Mouse (Mus musculus): ENCODE data around the gene Zbtb32. TPM values are rescaled to one million over a fixed set of nuclear protein-coding genes. Genes with fewer than 3 reads are reported as not detected.

Gene Zbtb32
- polyA plus RNA-seq (2012; rRNA removed) (0.04 and 0.06 TPM in 2 replicates), polyA plus RNA-seq (2014; fragmentation: Nextera tagmentation; extraction: Ambion mirVana) (0.20 TPM in 1 of 2 replicates, not detected in the other)

- H3K27ac ChIP-seq: no peak within 1 kb of the TSS
- H3K4me2 ChIP-seq (ENCODE audit: low read depth): peak within 1 kb of the TSS; percentile 23
- H3K9ac ChIP-seq (replicated peaks): no peak within 1 kb of the TSS; the same call in 1 of the 2 replicates
- 87% methylated on average over 12 of the region's 12 CpGs for WGBS (ENCODE audit: insufficient replicate concordance)
- no peaks in the 10 kb centered on the region for H3K36me3 ChIP-seq (replicated peaks; ENCODE audit: control insufficient read depth, insufficient read depth, low read depth)
- H3K9me3 ChIP-seq (ENCODE audit: control insufficient read depth, low read length): no peaks in the 10 kb centered on the region
- H3K27me3 ChIP-seq (ENCODE audit: control insufficient read depth, insufficient read depth, low read length): no peaks in the 10 kb centered on the region
- TF ChIP-seq CTCF (IDR thresholded peaks at IDR 0.05; ENCODE audit: low read depth): no peak
- no peak for TF ChIP-seq EP300 (IDR thresholded peaks at IDR 0.05; ENCODE audit: low read depth)
- H3K4me3 ChIP-seq (ENCODE audit: insufficient read depth in 1 of 2, low read depth in 2 of 2, low read length in 2 of 2): no peak within 1 kb of the TSS
- no peak for DNase-seq (ENCODE audit: low read depth in 3 of 3, low spot score in 3 of 3)
- H3K4me1 ChIP-seq (replicated peaks; ENCODE audit: control insufficient read depth in 2 of 2, insufficient read depth in 2 of 2, low read length in 1 of 2): peaks cover 6 to 11% of the 10 kb centered on the region in 2 experiments; a peak in 3 of 4 replicates
- no peak for ATAC-seq (ENCODE audit: insufficient read depth)
Measured at GRCm38 (mm10) chr7:30598786-30599185, at the start of gene Zbtb32. Gene Zbtb32, minus strand, starts transcription at chr7:30598909.

GRCm38 (mm10) chr7:30639083-30639482, 40.4 kb upstream of the Zbtb32 start:
- no peak overlapping the region for H3K9ac ChIP-seq (replicated peaks)
- no peak overlapping the region for H3K4me3 ChIP-seq (ENCODE audit: insufficient read depth in 1 of 2, low read depth in 2 of 2, low read length in 2 of 2)
- H3K27ac ChIP-seq: no peak overlapping the region
- no peak overlapping the region for H3K4me2 ChIP-seq (ENCODE audit: low read depth)
- peaks cover 26% of the 10 kb centered on the region for H3K27me3 ChIP-seq (ENCODE audit: control insufficient read depth, insufficient read depth, low read length)
- H3K4me1 ChIP-seq (replicated peaks; ENCODE audit: control insufficient read depth in 2 of 2, insufficient read depth in 2 of 2, low read length in 1 of 2): no peaks in the 10 kb centered on the region
- ATAC-seq (ENCODE audit: insufficient read depth): no peak
- no peaks in the 10 kb centered on the region for H3K9me3 ChIP-seq (ENCODE audit: control insufficient read depth, low read length)
- DNase-seq (ENCODE audit: low read depth in 3 of 3, low spot score in 3 of 3): no peak
- 20% methylated on average over 4 of the region's 4 CpGs for WGBS (ENCODE audit: insufficient replicate concordance)
- TF ChIP-seq CTCF (IDR thresholded peaks at IDR 0.05; ENCODE audit: low read depth) (no peak), EP300 (IDR thresholded peaks at IDR 0.05; ENCODE audit: low read depth) (no peak)
- peaks cover 18% of the 10 kb centered on the region for H3K36me3 ChIP-seq (replicated peaks; ENCODE audit: control insufficient read depth, insufficient read depth, low read depth)

GRCm38 (mm10) chr7:30636395-30636794, 37.7 kb upstream of the Zbtb32 start:
- no peak for TF ChIP-seq CTCF (IDR thresholded peaks at IDR 0.05; ENCODE audit: low read depth)
- no peak for TF ChIP-seq EP300 (IDR thresholded peaks at IDR 0.05; ENCODE audit: low read depth)
- no peaks in the 10 kb centered on the region for H3K9me3 ChIP-seq (ENCODE audit: control insufficient read depth, low read length)
- H3K4me2 ChIP-seq (ENCODE audit: low read depth): no peak overlapping the region
- WGBS (ENCODE audit: insufficient replicate concordance): 13% methylated on average over 11 of the region's 11 CpGs
- DNase-seq (ENCODE audit: low read depth in 3 of 3, low spot score in 3 of 3) (no peak), ATAC-seq (ENCODE audit: insufficient read depth) (no peak)
- H3K36me3 ChIP-seq (replicated peaks; ENCODE audit: control insufficient read depth, insufficient read depth, low read depth): peaks cover under 1% of the 10 kb centered on the region; the same call in 1 of the 2 replicates
- no peak overlapping the region for H3K27ac ChIP-seq
- peaks cover 50% of the 10 kb centered on the region for H3K27me3 ChIP-seq (ENCODE audit: control insufficient read depth, insufficient read depth, low read length)
- no peak overlapping the region for H3K4me3 ChIP-seq (ENCODE audit: insufficient read depth in 1 of 2, low read depth in 2 of 2, low read length in 2 of 2)
- H3K4me1 ChIP-seq (replicated peaks; ENCODE audit: control insufficient read depth in 2 of 2, insufficient read depth in 2 of 2, low read length in 1 of 2): no peaks in the 10 kb centered on the region
- no peak overlapping the region for H3K9ac ChIP-seq (replicated peaks)

DNA sequence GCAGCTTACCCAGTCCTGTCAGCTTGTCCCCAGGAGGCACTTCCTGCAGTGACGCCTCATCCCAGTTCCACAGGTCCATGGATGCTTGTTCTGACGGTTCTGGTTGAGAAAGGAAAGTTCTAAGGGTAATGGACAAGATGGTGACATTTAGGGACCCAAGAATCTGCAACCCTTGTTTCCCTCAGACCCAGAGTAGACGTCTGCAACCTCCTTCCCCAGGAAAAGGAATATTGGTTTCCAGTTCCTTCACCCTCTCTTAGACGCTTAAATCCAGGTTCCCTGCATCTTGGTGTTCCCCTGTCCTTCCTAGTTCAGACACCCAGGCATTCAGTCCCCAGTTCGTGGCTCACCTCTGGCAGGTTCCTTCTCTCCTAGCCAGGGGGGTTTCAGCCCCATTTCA, 37.0 kb upstream of the Zbtb32 start, which contains the start of gene Etv2:
Gene Etv2 (minus strand): TSS at position 101 of the 400 bp plus-strand sequence.
- ATAC-seq (ENCODE audit: insufficient read depth): no peak
- Histone ChIP-seq H3K27me3 (ENCODE audit: control insufficient read depth, insufficient read depth, low read length) (peaks cover 51% of the 10 kb centered on the region), H3K36me3 (replicated peaks; ENCODE audit: control insufficient read depth, insufficient read depth, low read depth) (no peaks in the 10 kb centered on the region), H3K4me1 (replicated peaks; ENCODE audit: control insufficient read depth in 2 of 2, insufficient read depth in 2 of 2, low read length in 1 of 2) (no peaks in the 10 kb centered on the region), H3K27ac (no peak within 1 kb of the TSS), H3K4me2 (ENCODE audit: low read depth) (peak within 1 kb of the TSS; percentile 2; the same call in 1 of the 2 replicates), H3K4me3 (ENCODE audit: insufficient read depth in 1 of 2, low read depth in 2 of 2, low read length in 2 of 2) (no peak within 1 kb of the TSS), H3K9me3 (ENCODE audit: control insufficient read depth, low read length) (no peaks in the 10 kb centered on the region), H3K9ac (replicated peaks) (no peak within 1 kb of the TSS; the same call in 1 of the 2 replicates)
- no peak for TF ChIP-seq EP300 (IDR thresholded peaks at IDR 0.05; ENCODE audit: low read depth)
- no peak for TF ChIP-seq CTCF (IDR thresholded peaks at IDR 0.05; ENCODE audit: low read depth)
- WGBS (ENCODE audit: insufficient replicate concordance): 3% methylated on average over 5 of the region's 5 CpGs
- no peak for DNase-seq (ENCODE audit: low read depth in 3 of 3, low spot score in 3 of 3)

- peak; percentile 50; the same call in 1 of the 2 replicates for ATAC-seq (ENCODE audit: insufficient read depth)
- Histone ChIP-seq H3K4me2 (ENCODE audit: low read depth) (peak overlapping the region; percentile 2; the same call in 1 of the 2 replicates), H3K4me3 (ENCODE audit: insufficient read depth in 1 of 2, low read depth in 2 of 2, low read length in 2 of 2) (no peak overlapping the region), H3K9me3 (ENCODE audit: control insufficient read depth, low read length) (no peaks in the 10 kb centered on the region), H3K9ac (replicated peaks) (no peak overlapping the region), H3K4me1 (replicated peaks; ENCODE audit: control insufficient read depth in 2 of 2, insufficient read depth in 2 of 2, low read length in 1 of 2) (no peaks in the 10 kb centered on the region), H3K27me3 (ENCODE audit: control insufficient read depth, insufficient read depth, low read length) (peaks cover 51% of the 10 kb centered on the region), H3K36me3 (replicated peaks; ENCODE audit: control insufficient read depth, insufficient read depth, low read depth) (no peaks in the 10 kb centered on the region), H3K27ac (no peak overlapping the region)
- WGBS (ENCODE audit: insufficient replicate concordance): 3% methylated on average over 20 of the region's 20 CpGs
- no peak for DNase-seq (ENCODE audit: low read depth in 3 of 3, low spot score in 3 of 3)
- TF ChIP-seq EP300 (IDR thresholded peaks at IDR 0.05; ENCODE audit: low read depth) (no peak), CTCF (IDR thresholded peaks at IDR 0.05; ENCODE audit: low read depth) (peak; percentile 86)
Measured at GRCm38 (mm10) chr7:30634621-30635020, 35.9 kb upstream of the Zbtb32 start.

Measured in liver, embryonic 14.5 days (tissue).